Mouse (Mus musculus) Patski (cell line): Measurements from ENCODE around the gene Gm17490. TPM values are rescaled to one million over a fixed set of nuclear protein-coding genes. Genes with fewer than 3 reads are reported as not detected.

Experiments
- ATAC-seq: fragments of 100-300 bp; one replicate; pipeline ENCODE4 v1.8.0; 2021
- CTCF ChIA-PET: fragments of 350-600 bp; sonication (Branson Sonifier 250); formaldehyde crosslinking; loops from one replicate; lab custom pipeline; 2022; ENCODE audit warnings: inconsistent platforms; lab: Charles Lee
- POLR2A ChIA-PET: fragments of 350-600 bp; sonication (Branson Sonifier 250); formaldehyde crosslinking; loops from one replicate; lab custom pipeline; 2022; ENCODE audit warnings: antibody characterized with exemption, inconsistent platforms; lab: Charles Lee
- DNase-seq: peaks from one replicate; pipeline ENCODE4 v3.0.0-alpha.2; 2011; ENCODE audit warnings: low read depth, low spot score
- H3K27me3 ChIP-seq: fragments of 371-371 bp; one replicate; pipeline ENCODE4 v1.5.1; 2021
- CTCF ChIP-seq: fragments of 100-300 bp; IDR thresholded peaks from one replicate; pipeline ENCODE4 v1.5.1; 2021
- in situ Hi-C: fragments of 300-500 bp; cut with MboI; formaldehyde crosslinking; loops from 3 replicates; pipeline ENCODE4 v1.11.1; 2018; ENCODE audit warnings: low pct_unique_long_range_greater_than_20kb, mixed read lengths
- polyA plus RNA-seq: library from polyadenylated mRNA; unstranded; gene quantifications from one replicate; pipeline ENCODE4 v1.2.3, GENCODE M21; 2021

Gm17490 gene
- polyA plus RNA-seq = not detected

GRCm38 (mm10) chr2:11625890-11626289 is at the start of gene Gm17490:
Gm17490 (minus strand) TSS chr2:11626264.
- DNase-seq = no peak

GRCm38 (mm10) chr2:11672144-11672543 is 46.1 kb upstream of the Gm17490 start:
- no peak for DNase-seq
- no peak for ATAC-seq
- ChIA-PET POLR2A (no interaction called here), CTCF (interaction anchor here (1.8 kb wide), 1 partner anchor 16 kb away, joined by 4 read pairs; no protein-coding TSS in a partner anchor)
- in situ Hi-C loops = no loop called here
- peaks cover 33% of the 10 kb centered on the region for H3K27me3 ChIP-seq
- peak; percentile 45 for TF ChIP-seq CTCF

More at GRCm38 (mm10) chr2:11625890-11626289, at the start of gene Gm17490:
- ChIA-PET CTCF (no interaction called here), POLR2A (no interaction called here)
- no peak for ATAC-seq
- H3K27me3 ChIP-seq = peaks cover 13% of the 10 kb centered on the region
- in situ Hi-C loops = no loop called here
- TF ChIP-seq CTCF = no peak

- no peak for DNase-seq
- ChIA-PET POLR2A (no interaction called here), CTCF (interaction anchor here (1.9 kb wide), 1 partner anchor 14 kb away, joined by 5 read pairs; no protein-coding TSS in a partner anchor)
- in situ Hi-C loops = no loop called here
- peaks cover 14% of the 10 kb centered on the region for H3K27me3 ChIP-seq
- no peak for ATAC-seq
- no peak for TF ChIP-seq CTCF
These were observed 39.3 kb upstream of the Gm17490 start for GRCm38 (mm10) chr2:11665326-11665725.

GRCm38 (mm10) chr2:11664806-11665205 is 38.7 kb upstream of the Gm17490 start:
- POLR2A ChIA-PET = no interaction called here
- ATAC-seq = no peak
- CTCF ChIA-PET = interaction anchor here (0.9 to 1.9 kb wide), 4 partner anchors 10 to 33 kb away, joined by 3 to 5 read pairs (median 4); no protein-coding TSS in a partner anchor
- DNase-seq = no peak
- H3K27me3 ChIP-seq = peaks cover 11% of the 10 kb centered on the region
- in situ Hi-C loops = no loop called here
- no peak for TF ChIP-seq CTCF

- peaks cover 11% of the 10 kb centered on the region for H3K27me3 ChIP-seq
- ATAC-seq = peak; percentile 26
- CTCF ChIA-PET = interaction anchor here (0.9 to 1.2 kb wide), 6 partner anchors 9 to 212 kb away, joined by 3 to 5 read pairs (median 4); no protein-coding TSS in a partner anchor
- no peak for DNase-seq
- in situ Hi-C loops = no loop called here
- no peak for TF ChIP-seq CTCF
- POLR2A ChIA-PET = no interaction called here
These were observed 38.3 kb upstream of the Gm17490 start for GRCm38 (mm10) chr2:11664367-11664766.

- TF ChIP-seq CTCF = peak; percentile 83
- H3K27me3 ChIP-seq = peaks cover 11% of the 10 kb centered on the region
- ChIA-PET CTCF (interaction anchor here (0.9 to 1.2 kb wide), 6 partner anchors 9 to 212 kb away, joined by 3 to 5 read pairs (median 4); no protein-coding TSS in a partner anchor), POLR2A (no interaction called here)
- ATAC-seq = peak; percentile 91
- in situ Hi-C loops = no loop called here
- no peak for DNase-seq
These were observed 37.9 kb upstream of the Gm17490 start for GRCm38 (mm10) chr2:11663961-11664360.

GRCm38 (mm10) chr2:11662907-11663230 is 36.8 kb upstream of the Gm17490 start:
- in situ Hi-C loops = no loop called here
- ATAC-seq (no peak), DNase-seq (no peak)
- no peak for TF ChIP-seq CTCF
- POLR2A ChIA-PET = no interaction called here
- CTCF ChIA-PET = no interaction called here
- peaks cover 14% of the 10 kb centered on the region for H3K27me3 ChIP-seq

GRCm38 (mm10) chr2:11662143-11662906 is 36.3 kb upstream of the Gm17490 start:
- peaks cover 20% of the 10 kb centered on the region for H3K27me3 ChIP-seq
- no peak for DNase-seq
- ChIA-PET CTCF (no interaction called here), POLR2A (no interaction called here)
- no peak for TF ChIP-seq CTCF
- in situ Hi-C loops = no loop called here
- ATAC-seq = no peak

GRCm38 (mm10) chr2:11659263-11659662 is 33.2 kb upstream of the Gm17490 start:
- in situ Hi-C loops = no loop called here
- ChIA-PET CTCF (no interaction called here), POLR2A (interaction anchor here (0.6 kb wide), 1 partner anchor 39 kb away, joined by 3 read pairs; no protein-coding TSS in a partner anchor)
- DNase-seq = no peak
- H3K27me3 ChIP-seq = peaks cover 15% of the 10 kb centered on the region
- ATAC-seq = no peak
- TF ChIP-seq CTCF = no peak

- ChIA-PET CTCF (no interaction called here), POLR2A (no interaction called here)
- DNase-seq (no peak), ATAC-seq (no peak)
- H3K27me3 ChIP-seq = peaks cover 15% of the 10 kb centered on the region
- in situ Hi-C loops = no loop called here
- no peak for TF ChIP-seq CTCF
These were observed 31.5 kb upstream of the Gm17490 start for GRCm38 (mm10) chr2:11657581-11657980.
